Mouse (Mus musculus) embryonic facial prominence, embryonic 12.5 days (tissue): ENCODE measurements around the gene Rfesd. TPM values are rescaled to one million over a fixed set of nuclear protein-coding genes. Genes with fewer than 3 reads are reported as not detected.

Experiments used
- ATAC-seq: fragments of 200-750 bp; cut with Nextera tagmentation; 2 replicates; pipeline ENCODE4 v1.8.0; 2017; ENCODE audit not compliant: insufficient number of reproducible peaks, insufficient read depth, low FRiP score, low TSS enrichment
- H3K27ac ChIP-seq: fragments of 300-500 bp; sonication (generic); 2 replicates; pipeline ENCODE4 v1.5.1; 2016; ENCODE audit warnings: mild to moderate bottlenecking
- H3K27me3 ChIP-seq: fragments of 300-500 bp; sonication (generic); 2 replicates; pipeline ENCODE4 v1.6.1; 2016; ENCODE audit warnings: mild to moderate bottlenecking, moderate library complexity
- H3K36me3 ChIP-seq: fragments of 300-500 bp; sonication (generic); 2 replicates; pipeline ENCODE4 v1.6.1; 2016; ENCODE audit warnings: mild to moderate bottlenecking
- H3K4me1 ChIP-seq: fragments of 300-500 bp; sonication (generic); 2 replicates; pipeline ENCODE4 v1.6.1; 2016
- H3K4me2 ChIP-seq: fragments of 300-500 bp; sonication (generic); replicated peaks from 2 replicates; pipeline ENCODE4 v1.6.1; 2016; ENCODE audit warnings: mild to moderate bottlenecking, moderate library complexity
- H3K4me3 ChIP-seq: fragments of 300-500 bp; sonication (generic); 2 replicates; pipeline ENCODE4 v1.5.1; 2016; ENCODE audit warnings: mild to moderate bottlenecking
- H3K9ac ChIP-seq: fragments of 300-500 bp; sonication (generic); 2 replicates; pipeline ENCODE4 v1.6.1; 2016; ENCODE audit warnings: mild to moderate bottlenecking, moderate library complexity
- H3K9me3 ChIP-seq: fragments of 300-500 bp; sonication (generic); 2 replicates; pipeline ENCODE4 v1.6.1; 2016; ENCODE audit warnings: mild to moderate bottlenecking, moderate library complexity
- WGBS: fragments of 180-500 bp; shearing (Covaris S2); methylation state at CpG from one replicate; pipeline ENCODE4 v1.1.7; 2016; 5-methylcytosine and 5-hydroxymethylcytosine counted together
- polyA plus RNA-seq: library from polyadenylated mRNA; unstranded; fragments of >200 nt; fragmentation: Nextera tagmentation; extraction: Ambion mirVana; gene quantifications from 2 replicates; pipeline ENCODE4 v1.2.1, GENCODE M21; 2016

Gene Rfesd
- polyA plus RNA-seq, 1 experiment from 2014 or later: 20.5 TPM

- H3K27ac ChIP-seq: no peak overlapping the region
- no peaks in the 10 kb centered on the region for H3K9me3 ChIP-seq
- ATAC-seq: no peak
- H3K9ac ChIP-seq: no peak overlapping the region
- WGBS: 92% methylated on average over 2 of the region's 2 CpGs
- no peaks in the 10 kb centered on the region for H3K27me3 ChIP-seq
- H3K4me2 ChIP-seq: no peak overlapping the region
- H3K36me3 ChIP-seq: no peaks in the 10 kb centered on the region
- H3K4me1 ChIP-seq: no peaks in the 10 kb centered on the region
- no peak overlapping the region for H3K4me3 ChIP-seq
These were observed 42.3 kb downstream of the Rfesd start for GRCm38 (mm10) chr13:75976218-75976617.

- 75% methylated on average over 1 of the region's 1 CpGs for WGBS
- Histone ChIP-seq H3K9ac (no peak overlapping the region), H3K36me3 (no peaks in the 10 kb centered on the region), H3K27me3 (no peaks in the 10 kb centered on the region), H3K27ac (no peak overlapping the region), H3K4me2 (no peak overlapping the region), H3K4me3 (no peak overlapping the region), H3K4me1 (no peaks in the 10 kb centered on the region), H3K9me3 (no peaks in the 10 kb centered on the region)
- ATAC-seq: no peak
These were observed 42.9 kb downstream of the Rfesd start for GRCm38 (mm10) chr13:75975629-75976028.

GRCm38 (mm10) chr13:75974481-75974880 is 44.0 kb downstream of the Rfesd start:
- no peak overlapping the region for H3K4me2 ChIP-seq
- no peak overlapping the region for H3K27ac ChIP-seq
- no peak for ATAC-seq
- no peak overlapping the region for H3K4me3 ChIP-seq
- 71% methylated on average over 2 of the region's 2 CpGs for WGBS
- H3K9ac ChIP-seq: no peak overlapping the region
- no peaks in the 10 kb centered on the region for H3K36me3 ChIP-seq
- H3K4me1 ChIP-seq: no peaks in the 10 kb centered on the region
- no peaks in the 10 kb centered on the region for H3K27me3 ChIP-seq
- no peaks in the 10 kb centered on the region for H3K9me3 ChIP-seq

DNA sequence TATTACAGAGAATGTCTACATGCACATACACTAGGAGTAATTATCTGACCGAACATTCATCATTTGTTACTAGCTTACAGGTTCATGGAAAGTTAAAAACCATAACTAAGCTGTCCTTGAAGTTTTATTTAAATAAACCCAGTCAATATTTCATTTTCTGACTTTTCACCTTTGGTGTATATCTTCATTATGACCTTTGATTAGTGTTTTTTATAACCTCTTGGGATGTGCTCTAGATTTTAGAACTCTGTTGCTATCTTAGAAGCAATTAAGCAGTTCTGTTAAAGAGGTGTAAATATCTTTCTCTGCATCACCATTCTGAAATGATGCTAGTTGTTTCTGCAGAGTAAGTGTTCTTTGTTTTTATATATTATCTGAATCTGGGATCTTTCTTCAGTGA is 51.7 kb downstream of the Rfesd start, which contains the start of gene Spata9:
Gene Spata9 (plus strand): TSS at position 301 of the 400 bp plus-strand sequence.
- Histone ChIP-seq H3K4me3 (no peak within 1 kb of the TSS), H3K27ac (no peak within 1 kb of the TSS), H3K9ac (no peak within 1 kb of the TSS), H3K9me3 (no peaks in the 10 kb centered on the region), H3K36me3 (no peaks in the 10 kb centered on the region), H3K27me3 (no peaks in the 10 kb centered on the region), H3K4me1 (no peaks in the 10 kb centered on the region), H3K4me2 (no peak within 1 kb of the TSS)
- no peak for ATAC-seq
- 77% methylated on average over 1 of the region's 1 CpGs for WGBS

DNA sequence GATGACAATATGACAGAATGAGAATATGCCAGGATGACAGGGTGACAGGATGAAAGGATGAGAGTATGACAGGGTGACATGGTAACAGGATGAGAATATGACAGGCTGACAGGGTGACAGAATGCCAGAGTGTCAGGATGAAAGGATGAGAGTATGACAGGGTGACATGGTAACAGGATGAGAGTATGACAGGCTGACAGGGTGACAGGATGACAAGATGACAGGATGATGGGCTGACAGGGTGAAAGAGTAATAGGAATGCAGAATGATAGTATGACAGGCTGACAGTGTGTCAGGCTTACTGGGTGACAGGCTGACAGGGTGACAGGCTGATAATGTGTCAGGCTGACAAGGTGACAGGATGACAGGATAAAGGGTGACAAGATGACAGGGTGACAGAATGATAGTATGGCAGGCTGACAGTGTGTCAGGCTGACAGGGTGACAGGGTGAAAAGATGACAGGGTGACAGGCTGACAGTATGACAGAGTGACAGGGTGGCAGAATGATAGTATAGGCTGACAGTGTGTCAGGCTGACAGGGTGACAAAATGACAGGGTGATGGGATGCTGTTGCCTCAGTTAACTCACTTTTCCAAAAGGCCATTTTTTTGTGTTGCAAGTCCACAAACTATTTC is 63.0 kb downstream of the Rfesd start:
- no peak overlapping the region for H3K27ac ChIP-seq
- H3K27me3 ChIP-seq: no peaks in the 10 kb centered on the region
- no peak overlapping the region for H3K4me3 ChIP-seq
- H3K36me3 ChIP-seq: no peaks in the 10 kb centered on the region
- no peak for ATAC-seq
- H3K9me3 ChIP-seq: no peaks in the 10 kb centered on the region
- no peak overlapping the region for H3K4me2 ChIP-seq
- no peak overlapping the region for H3K9ac ChIP-seq
- H3K4me1 ChIP-seq: 0 out of 2 replicates have a peak, but pooled peaks cover under 1% of the 10 kb centered on the region

Other genes with a start within 250 kb of the Rfesd start
- gene Glrx, start 178.9 kb downstream of the Rfesd start, polyA plus RNA-seq: 30.0 and 30.5 TPM in 2 replicates
- 66.1 and 71.3 TPM in 2 replicates for gene Rhobtb3, start 74.8 kb downstream of the Rfesd start, polyA plus RNA-seq
- 0.67 and 1.2 TPM in 2 replicates for gene Spata9, start 51.6 kb downstream of the Rfesd start, polyA plus RNA-seq
- gene Gpr150, start 38.3 kb upstream of the Rfesd start, polyA plus RNA-seq: 0.22 and 0.31 TPM in 2 replicates
- gene Arsk, start 79.9 kb upstream of the Rfesd start, polyA plus RNA-seq: 7.1 and 8.0 TPM in 2 replicates
- 20.1 and 20.5 TPM in 2 replicates for gene Ttc37, start 80.0 kb upstream of the Rfesd start, polyA plus RNA-seq